Mouse (Mus musculus) cerebellum, postnatal 36 days (tissue): ENCODE results near the gene Xpo4.

Source experiments
- DNase-seq, 2 experiments: peaks; one replicate each; pipeline ENCODE4 v3.0.0; 2021 to 2022; ENCODE audit warnings: mixed read lengths in 2 of 2

Xpo4 gene

DNA sequence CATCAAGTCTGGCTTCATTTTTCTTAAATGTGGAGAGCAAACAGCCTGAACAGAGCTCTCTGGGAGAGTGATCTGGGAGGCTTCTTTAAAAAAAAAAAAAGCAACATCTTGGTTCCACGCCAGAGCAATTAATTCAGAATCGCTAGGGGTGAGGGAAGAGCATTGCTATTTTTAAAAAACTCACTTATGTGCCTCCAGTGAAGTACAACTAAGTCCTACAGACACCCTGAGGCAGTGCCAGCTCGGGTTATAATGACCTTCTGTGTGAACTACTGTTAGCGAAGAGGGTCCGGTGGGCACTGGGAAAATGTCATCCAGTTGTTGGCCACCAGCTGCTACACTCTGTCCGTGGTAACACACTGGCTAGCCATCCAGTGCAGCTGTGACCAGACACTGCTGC is 129.6 kb downstream of the Xpo4 start:
- DNase-seq = no peak

DNA sequence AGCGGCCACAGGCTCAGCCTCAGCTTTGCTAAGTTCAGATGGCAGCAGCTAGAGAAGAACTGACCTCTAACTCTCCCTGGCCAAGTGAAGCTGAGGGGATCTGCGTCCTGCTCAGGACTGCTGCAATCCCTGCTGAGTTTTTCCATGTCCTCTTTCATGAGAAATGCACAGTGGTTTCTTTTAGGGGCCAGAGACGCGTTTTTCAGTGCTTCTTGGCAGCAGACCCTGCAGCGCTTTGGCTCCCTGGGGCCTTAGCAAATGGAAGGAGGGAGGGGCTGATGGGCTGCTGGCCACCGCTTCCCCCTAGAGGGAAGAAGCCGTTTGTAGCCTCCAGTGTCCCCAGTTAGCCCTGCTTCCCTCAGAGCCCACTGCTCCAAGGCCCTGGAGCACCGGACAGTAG is 130.3 kb downstream of the Xpo4 start:
- DNase-seq = peak; percentile 42 to 43

DNA sequence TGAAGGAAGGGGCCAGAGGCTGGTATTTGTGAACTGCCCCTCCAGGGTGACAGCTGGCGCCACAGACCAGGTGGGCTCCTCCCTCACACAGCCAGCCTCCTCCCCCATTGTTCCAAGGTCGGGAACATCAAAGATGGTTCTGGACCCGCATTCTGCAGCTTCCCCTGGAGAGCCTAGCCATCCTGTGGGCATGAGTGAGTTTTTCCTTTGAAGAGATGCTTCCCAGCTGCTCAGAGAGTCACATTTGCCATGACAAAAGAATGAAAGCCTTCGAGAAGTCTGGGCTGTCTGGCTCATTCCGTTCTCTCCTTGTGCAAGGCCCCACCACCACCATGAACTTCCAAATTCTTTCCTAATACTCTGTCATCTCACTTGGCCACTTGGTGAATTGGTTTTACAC is 130.9 kb downstream of the Xpo4 start:
- no peak for DNase-seq

DNA sequence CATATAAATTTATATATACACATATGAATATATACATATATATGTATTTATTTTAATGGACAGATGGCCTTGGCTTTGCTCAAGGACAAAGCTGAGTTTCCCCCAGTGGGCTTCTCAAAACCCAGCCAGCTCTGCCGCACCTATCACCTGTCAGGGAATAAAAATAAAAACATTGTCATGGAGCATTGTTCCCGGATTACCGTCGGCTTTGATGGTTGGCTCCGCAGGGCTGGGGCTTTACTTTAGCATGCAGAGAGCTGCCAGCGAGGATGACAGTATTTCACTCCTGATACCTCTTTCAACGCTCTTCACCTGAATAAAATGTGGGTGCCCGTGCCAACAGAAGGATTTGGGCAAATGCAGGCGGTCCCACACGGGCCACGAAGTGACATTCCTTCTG is 131.4 kb downstream of the Xpo4 start:
- no peak for DNase-seq

DNA sequence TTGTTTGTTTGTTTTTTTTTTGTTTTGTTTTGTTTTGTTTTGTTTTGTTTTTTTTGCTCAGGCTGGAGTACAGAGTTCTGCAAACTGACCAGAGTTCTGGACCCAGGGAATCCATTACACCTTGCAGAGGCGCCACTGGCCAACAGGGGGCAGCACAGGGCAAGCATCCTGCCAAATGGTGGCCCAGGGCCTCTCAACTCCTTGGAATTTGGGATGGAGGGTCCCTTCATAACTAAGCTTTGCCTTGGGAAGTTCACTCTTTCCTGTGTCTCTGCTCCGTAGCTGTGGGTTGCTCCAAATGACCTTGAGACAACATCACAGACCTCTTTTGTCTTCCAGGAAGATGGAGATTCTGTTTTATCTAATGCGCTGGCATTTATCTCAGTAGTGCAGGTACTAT is 132.0 kb downstream of the Xpo4 start:
- peak; percentile 66 to 67 for DNase-seq

DNA sequence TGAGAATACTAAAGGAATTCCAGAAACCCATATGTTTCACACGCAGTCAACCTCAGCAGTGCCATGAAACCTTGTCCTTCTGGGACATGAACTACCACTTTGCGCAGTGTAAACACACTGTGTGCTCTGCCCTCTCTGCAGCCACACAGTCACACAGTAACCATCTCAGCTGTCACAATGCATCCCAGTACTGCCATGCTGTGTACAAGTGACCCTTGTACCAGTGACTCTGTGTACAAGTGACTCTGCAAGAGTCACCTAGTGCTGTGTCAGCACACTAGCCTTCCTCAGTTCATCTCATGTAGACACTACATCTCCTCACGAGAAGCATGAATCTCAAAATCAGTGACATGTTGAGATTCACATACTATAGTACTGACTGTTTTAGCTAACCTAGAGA is 132.7 kb downstream of the Xpo4 start:
- no peak for DNase-seq

DNA sequence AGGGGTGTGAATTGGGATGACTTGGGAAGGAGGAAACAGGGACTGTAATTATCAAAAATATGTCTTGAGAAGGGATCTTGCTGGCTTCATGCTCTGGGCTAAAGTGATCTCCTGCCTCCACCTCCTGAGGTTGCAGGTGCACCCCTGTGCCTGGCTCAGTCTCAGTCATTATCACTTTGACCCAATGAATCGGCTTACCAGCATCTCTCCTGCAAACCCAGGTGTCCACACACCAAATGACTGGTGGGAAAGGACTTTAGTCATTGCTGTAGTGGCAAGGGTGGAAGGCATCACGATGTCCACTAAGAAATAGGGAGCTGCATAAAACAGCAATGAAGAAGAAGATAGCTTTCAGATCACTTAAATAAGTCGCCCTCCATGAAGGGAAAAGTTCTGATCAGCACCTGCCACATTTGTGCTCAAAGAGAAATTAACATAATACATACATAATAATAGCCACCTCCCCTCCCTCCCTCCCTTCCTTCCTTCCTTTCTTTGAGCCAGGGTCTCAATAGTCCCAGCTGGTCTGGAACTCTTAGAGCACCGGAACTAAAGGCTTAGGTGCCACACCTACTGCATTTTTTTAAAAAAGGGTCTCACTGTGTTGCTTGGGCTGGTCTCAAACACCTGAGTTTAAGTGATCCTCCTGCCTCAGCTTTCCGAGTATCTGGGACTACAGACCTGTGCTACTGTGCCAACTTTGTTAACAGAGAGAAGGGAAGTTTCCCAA is 135.3 kb downstream of the Xpo4 start:
- DNase-seq = no peak

DNA sequence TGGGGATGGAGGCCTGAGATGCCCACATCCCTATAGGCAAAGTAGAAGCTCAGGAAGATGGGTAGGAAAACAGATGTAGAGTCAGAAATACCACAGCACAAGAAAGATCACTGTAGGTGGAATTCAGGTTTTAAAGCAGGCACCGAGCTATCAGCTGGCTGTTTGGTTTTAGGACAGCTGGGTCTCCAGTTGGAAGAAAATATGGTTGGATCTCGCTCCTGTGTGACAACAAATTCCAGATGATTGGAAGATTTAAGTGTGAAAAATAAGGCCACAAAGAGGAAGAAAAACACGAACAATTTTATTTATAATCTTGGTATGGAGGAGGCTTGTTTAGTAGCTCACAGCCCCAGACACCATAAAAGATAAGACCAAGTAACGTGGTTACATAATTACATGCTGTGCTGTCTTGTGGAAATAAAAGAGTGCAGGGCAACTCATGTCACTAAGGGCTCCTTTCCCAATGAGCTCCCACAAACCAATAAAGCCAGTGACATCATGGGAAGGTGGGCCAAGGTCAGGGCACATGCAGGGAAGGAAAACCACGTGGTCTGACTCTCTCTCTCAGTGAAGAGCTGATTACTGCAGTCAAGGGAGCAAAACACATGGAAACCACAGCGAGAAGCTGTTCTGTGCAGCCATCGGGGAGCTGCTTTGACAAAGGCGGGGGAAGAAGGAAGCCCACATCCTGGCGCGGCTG is 136.0 kb downstream of the Xpo4 start:
- DNase-seq = no peak

DNA sequence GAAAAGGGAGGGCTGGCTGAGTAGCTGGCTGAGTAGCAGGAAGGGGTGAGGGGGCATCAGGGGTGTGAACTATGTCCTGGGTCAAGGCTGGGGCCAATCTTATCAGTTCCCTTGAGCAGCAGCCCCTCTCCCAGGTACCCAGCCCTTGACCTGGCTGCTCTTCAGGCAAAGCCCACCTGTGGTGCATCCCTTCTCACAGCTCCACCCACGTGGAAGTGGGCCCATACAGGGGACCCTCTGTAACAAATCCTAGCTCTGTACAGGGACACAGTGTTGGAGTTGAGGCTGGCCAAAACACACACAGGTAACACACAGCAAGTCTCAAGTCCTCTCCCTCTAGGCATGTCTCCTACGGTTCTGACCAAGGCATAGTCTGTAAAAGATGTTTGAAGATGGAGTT is 137.6 kb downstream of the Xpo4 start:
- no peak for DNase-seq
